Mouse (Mus musculus) kidney, postnatal 14 days (tissue): ENCODE data around the gene Rogdi.

ENCODE experiments used
- DNase-seq: peaks from one replicate; pipeline ENCODE4 v3.0.0; 2022; ENCODE audit warnings: mixed read lengths

Gene Rogdi

GRCm38 (mm10) chr16:5013054-5013838 is at the start of gene Rogdi:
Gene Rogdi (minus strand): TSS chr16:5013553.
- DNase-seq, result peak; percentile 99

GRCm38 (mm10) chr16:5058114-5058513 is 44.8 kb upstream of the Rogdi start:
- DNase-seq, result no peak

GRCm38 (mm10) chr16:5050251-5051110 is 37.1 kb upstream of the Rogdi start:
- peak; percentile 89 for DNase-seq

GRCm38 (mm10) chr16:5049774-5050234 is 36.5 kb upstream of the Rogdi start, which contains the start of the genes Glyr1 and Ubn1:
Gene Glyr1 (minus strand): TSS chr16:5049863.
Gene Ubn1 (plus strand): TSS chr16:5050057.
- peak; percentile 100 for DNase-seq

- DNase-seq, result no peak
Observed at GRCm38 (mm10) chr16:5049182-5049773, 35.9 kb upstream of the Rogdi start.

GRCm38 (mm10) chr16:5045322-5045721 is 32.0 kb upstream of the Rogdi start:
- no peak for DNase-seq

- DNase-seq, result peak; percentile 20
Observed at GRCm38 (mm10) chr16:5036649-5037234, 23.4 kb upstream of the Rogdi start.

GRCm38 (mm10) chr16:5035591-5035990 is 22.2 kb upstream of the Rogdi start:
- DNase-seq, result no peak

- DNase-seq, result no peak
Observed at GRCm38 (mm10) chr16:5029847-5030246, 16.5 kb upstream of the Rogdi start.

GRCm38 (mm10) chr16:5024021-5024420 is 10.7 kb upstream of the Rogdi start:
- DNase-seq, result no peak

- DNase-seq, result no peak
Observed at GRCm38 (mm10) chr16:5014578-5014977, 1.2 kb upstream of the Rogdi start.

GRCm38 (mm10) chr16:5012036-5013005 is 1.0 kb downstream of the Rogdi start:
- peak; percentile 66 for DNase-seq

GRCm38 (mm10) chr16:5011285-5011684 is 2.1 kb downstream of the Rogdi start:
- no peak for DNase-seq

GRCm38 (mm10) chr16:5010371-5010935 is 2.9 kb downstream of the Rogdi start:
- no peak for DNase-seq

- DNase-seq, result peak; percentile 22
Observed at GRCm38 (mm10) chr16:5008076-5008475, 5.3 kb downstream of the Rogdi start.

GRCm38 (mm10) chr16:5007492-5007891 is 5.9 kb downstream of the Rogdi start:
- peak; percentile 14 for DNase-seq

GRCm38 (mm10) chr16:5007067-5007466 is 6.3 kb downstream of the Rogdi start, which contains the start of gene Smim22:
Gene Smim22 (plus strand): TSS chr16:5007288.
- peak; percentile 84 for DNase-seq

GRCm38 (mm10) chr16:5000611-5001010 is 12.7 kb downstream of the Rogdi start:
- DNase-seq, result peak; percentile 28

GRCm38 (mm10) chr16:4998984-4999383 is 14.4 kb downstream of the Rogdi start:
- no peak for DNase-seq

- peak; percentile 17 for DNase-seq
Observed at GRCm38 (mm10) chr16:4997553-4997952, 15.8 kb downstream of the Rogdi start, which contains the start of gene Sept12. Gene Sept12 (minus strand): TSS chr16:4997852.

- DNase-seq, result no peak
Observed at GRCm38 (mm10) chr16:4993276-4993675, 20.1 kb downstream of the Rogdi start.
